7 mouse cellular contexts compared by ENCODE assay signal in the genomic region with DNA sequence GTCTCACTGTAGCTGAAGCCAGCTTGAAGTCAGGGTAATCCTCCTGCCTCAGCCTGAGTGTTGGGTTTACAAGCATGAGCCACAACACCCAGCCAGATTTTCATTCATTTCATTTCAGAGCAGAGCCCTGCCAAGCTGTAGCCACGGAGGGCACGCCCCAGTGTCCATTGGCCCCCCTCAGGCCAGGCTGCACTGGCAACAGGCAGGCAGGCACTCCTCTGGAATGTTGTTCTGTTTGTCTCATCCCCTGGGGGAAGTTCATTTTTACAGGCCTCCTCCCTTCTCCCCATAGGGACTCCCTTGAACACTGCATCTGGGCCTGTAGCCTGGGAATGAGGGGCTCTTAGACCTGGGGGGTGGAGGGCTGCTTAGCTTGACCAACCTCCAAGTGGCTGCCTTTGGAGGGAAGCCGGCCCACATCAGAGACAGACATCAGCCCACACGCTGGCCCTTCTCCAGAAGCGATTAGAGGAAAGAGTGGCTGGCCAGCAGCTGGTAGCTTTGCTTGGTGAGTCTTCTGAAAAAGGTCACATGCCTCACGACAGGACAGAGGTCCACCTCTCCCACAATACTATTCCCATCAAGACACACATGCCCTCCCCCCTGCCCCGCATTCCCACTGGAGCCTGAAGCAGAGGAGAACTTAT. TPM values are rescaled to one million over a fixed set of nuclear protein-coding genes. Genes with fewer than 3 reads are reported as not detected.
A peak's percentile ranks its signal among the peaks of the same experiment; 100 is the strongest.
DNase-seq lines count a peak whose midpoint lies in the region; ATAC-seq and TF ChIP-seq lines count a peak whose summit lies in the region.

No protein-coding gene starts in this region.

- DNase-seq in adrenal gland, adult 2 months, result peak; percentile 86
- DNase-seq in heart, adult 8-10 months (ENCODE audit: low spot score), result peak; percentile 78
- DNase-seq in kidney, adult 9 months, result peak; percentile 74
- peak; percentile 98 for DNase-seq in lung, embryonic 14.5 days
- no peak for DNase-seq in frontal cortex, postnatal 14 days (ENCODE audit: low spot score in 2 of 2)

- ATAC-seq in lung, embryonic 14.5 days (ENCODE audit: insufficient read depth), result peak; percentile 94

- no peaks in the 10 kb centered on the region for H3K9me3 ChIP-seq in lung, embryonic 14.5 days (ENCODE audit: low read depth, low read length)

- H3K27ac ChIP-seq in lung, embryonic 14.5 days (ENCODE audit: low read depth), result peak overlapping the region; percentile 92
- peak overlapping the region; percentile 17 for H3K27ac ChIP-seq in small intestine, adult 2 months (ENCODE audit: insufficient read depth, low read depth, low read length)

- H3K79me2 ChIP-seq in C2C12 (ENCODE audit: control insufficient read depth, insufficient read depth), result peaks cover 79% of the 10 kb centered on the region

- 19% methylated on average over 7 of the region's 7 CpGs for WGBS in lung, embryonic 14.5 days
- 23% methylated on average over 7 of the region's 7 CpGs for WGBS in small intestine, adult 2 months

- TF ChIP-seq POLR2A in small intestine, adult 2 months (IDR thresholded peaks at IDR 0.05; ENCODE audit: low read depth, low read length), result no peak

- peaks cover 15% of the 10 kb centered on the region for H3K36me3 ChIP-seq in C2C12 (ENCODE audit: control insufficient read depth, insufficient read depth)
- 0 out of 2 replicates have a peak, but pooled peaks cover 9% of the 10 kb centered on the region for H3K36me3 ChIP-seq in lung, embryonic 14.5 days (ENCODE audit: insufficient read depth)
- H3K36me3 ChIP-seq in small intestine, adult 2 months (ENCODE audit: control insufficient read depth, insufficient read depth, low read length), result no peaks in the 10 kb centered on the region

- no peak overlapping the region for H3ac ChIP-seq in C2C12 (ENCODE audit: control insufficient read depth, insufficient read length, low read depth)

- no peak overlapping the region for H3K4me3 ChIP-seq in C2C12 (ENCODE audit: insufficient read depth, poor library complexity, severe bottlenecking)
- H3K4me3 ChIP-seq in lung, embryonic 14.5 days (ENCODE audit: low read depth, low read length), result no peak overlapping the region
- no peak overlapping the region for H3K4me3 ChIP-seq in small intestine, adult 2 months (ENCODE audit: low read depth, low read length)

- peaks cover 22% of the 10 kb centered on the region for H3K79me3 ChIP-seq in C2C12 (ENCODE audit: low read depth)

- H3K27me3 ChIP-seq in C2C12 (ENCODE audit: control insufficient read depth, insufficient read depth, insufficient read length), result no peaks in the 10 kb centered on the region
- no peaks in the 10 kb centered on the region for H3K27me3 ChIP-seq in lung, embryonic 14.5 days (ENCODE audit: insufficient read depth, low read length)
- no peaks in the 10 kb centered on the region for H3K27me3 ChIP-seq in small intestine, adult 2 months (ENCODE audit: control insufficient read depth, insufficient read depth, low read length)

- TF ChIP-seq CTCF in C2C12 (IDR thresholded peaks at IDR 0.05; ENCODE audit: control insufficient read depth, insufficient read depth, insufficient read length), result no peak
- no peak for TF ChIP-seq CTCF in lung, embryonic 14.5 days (IDR thresholded peaks at IDR 0.05; ENCODE audit: low read depth)
- TF ChIP-seq CTCF in small intestine, adult 2 months (IDR thresholded peaks at IDR 0.05; ENCODE audit: extremely low read depth, insufficient read length, insufficient replicate concordance, low read depth, low read length), result no peak

- H3K4me2 ChIP-seq in lung, embryonic 14.5 days, result 0 out of 2 replicates have a peak overlapping the region, but pooled peaks have one; percentile 18

- H3K9ac ChIP-seq in lung, embryonic 14.5 days, result no peak overlapping the region

- peaks cover 64% of the 10 kb centered on the region for H3K4me1 ChIP-seq in lung, embryonic 14.5 days (ENCODE audit: insufficient read depth)
- H3K4me1 ChIP-seq in small intestine, adult 2 months (ENCODE audit: control insufficient read depth, insufficient read depth, insufficient read length, low read length), result peaks cover 55% of the 10 kb centered on the region

TF ChIP-seq in C2C12, 6 proteins besides CTCF, POLR2A, EP300 and RAD21:
- no peak for TF ChIP-seq MYOG (IDR thresholded peaks at IDR 0.05; ENCODE audit: control insufficient read depth, extremely low read depth, insufficient read length)
- TF ChIP-seq MAX (IDR thresholded peaks at IDR 0.05), result peak; percentile 77
- no peak for TF ChIP-seq CEBPB (IDR thresholded peaks at IDR 0.05; ENCODE audit: low read depth)
- TF ChIP-seq FOSL1 (IDR thresholded peaks at IDR 0.05; ENCODE audit: insufficient read depth, low read length, poor library complexity, severe bottlenecking), result no peak
- TF ChIP-seq USF1 (IDR thresholded peaks at IDR 0.05; ENCODE audit: low read depth), result peak; percentile 85
- TF ChIP-seq MYOD1 (IDR thresholded peaks at IDR 0.05; ENCODE audit: control insufficient read depth, insufficient read length, low read depth), result peak; percentile 68

RNA-seq across cellular contexts. Expression of gene Tmem184b, which starts 11.8 kb away (rescaled TPM):
- polyA plus RNA-seq in C2C12 (2012; fragmentation: generic; extraction: Trizol), result 74.2 TPM
- 10 to 100 TPM; 61.5 to 66.3 TPM for total RNA-seq in adrenal gland, adult 2 months (2021)
- polyA plus RNA-seq in adrenal gland, adult 2 months (2012; rRNA removed), result 255 and 262 TPM in 2 replicates
- total RNA-seq in heart, adult 8-10 months (2022), result 10 to 100 TPM; 34.6 to 46.1 (median 39.0) TPM
- 77.3 and 78.3 TPM in 2 replicates for polyA plus RNA-seq in lung, embryonic 14.5 days (2014; fragmentation: Nextera tagmentation; extraction: Ambion mirVana)
- polyA plus RNA-seq in small intestine, adult 2 months (2012; rRNA removed), result 80.3 and 168 TPM in 2 replicates

RNA-seq across cellular contexts. Expression of gene Maff, which starts 45.1 kb away (rescaled TPM):
- polyA plus RNA-seq in C2C12 (2012; fragmentation: generic; extraction: Trizol), result 24.8 TPM
- 1 to 10 TPM; 7.2 to 9.5 TPM for total RNA-seq in adrenal gland, adult 2 months (2021)
- 3.2 and 3.4 TPM in 2 replicates for polyA plus RNA-seq in adrenal gland, adult 2 months (2012; rRNA removed)
- total RNA-seq in heart, adult 8-10 months (2022), result 10 to 100 TPM in 2 of 4 experiments, 1 to 10 TPM in 2; 5.7 to 11.1 (median 9.9) TPM
- 3.3 and 4.3 TPM in 2 replicates for polyA plus RNA-seq in lung, embryonic 14.5 days (2014; fragmentation: Nextera tagmentation; extraction: Ambion mirVana)
- 9.4 and 28.5 TPM in 2 replicates for polyA plus RNA-seq in small intestine, adult 2 months (2012; rRNA removed)

Comparison
In these comparisons a context has a peak if more than half of its experiments do, and no peak if none do; other contexts are left out.
1. DNase-seq: peak in adrenal gland, adult 2 months (single experiment), heart, adult 8-10 months (single experiment), kidney, adult 9 months (single experiment) and lung, embryonic 14.5 days (single experiment); none in frontal cortex, postnatal 14 days (0 of 2).